Mouse (Mus musculus) adipocyte (in vitro differentiated cells): ENCODE data around the gene Ano4.

ENCODE experiments used
- DNase-seq: peaks from one replicate; pipeline ENCODE4 v3.0.0-alpha.2; 2016; ENCODE audit warnings: low spot score

Ano4 gene

DNA sequence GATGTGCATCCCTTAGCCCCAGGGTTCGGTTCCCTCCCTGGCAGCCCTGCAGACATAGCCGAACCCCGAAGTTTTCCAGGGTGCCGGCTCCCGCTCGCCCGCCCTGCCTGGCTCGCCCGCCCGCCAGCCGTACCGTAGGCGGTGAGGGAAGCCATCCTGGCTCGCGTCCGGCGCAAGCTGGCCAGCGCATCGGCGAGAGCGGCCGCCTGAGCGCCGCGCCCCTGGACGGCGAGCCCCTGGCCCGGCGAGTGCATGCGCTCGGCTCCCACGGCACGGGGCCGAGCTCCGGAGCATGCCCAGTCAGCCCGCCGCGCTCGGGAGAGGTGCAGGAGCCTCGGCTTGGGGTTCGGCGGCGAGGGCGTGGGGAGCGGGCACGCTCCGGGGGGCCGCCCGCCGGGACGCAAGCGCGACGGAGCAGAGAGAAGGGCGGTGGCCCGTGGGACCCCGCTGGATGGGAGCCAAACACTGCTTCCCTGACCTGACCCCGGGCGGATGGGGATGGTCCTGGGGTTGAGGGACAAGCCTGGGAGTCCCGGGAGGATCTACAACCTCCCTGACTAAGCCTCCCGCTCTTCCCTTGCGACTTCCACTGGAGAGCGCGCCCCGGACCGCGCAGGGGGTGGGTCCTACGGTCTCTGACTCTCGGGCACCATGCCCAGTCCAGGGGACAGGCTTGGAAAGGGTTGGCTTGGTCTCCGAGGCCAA lies at the start of gene Ano4:
Gene Ano4, minus strand, starts transcription at position 272 of the 705 bp plus-strand sequence.
- DNase-seq: no peak

DNA sequence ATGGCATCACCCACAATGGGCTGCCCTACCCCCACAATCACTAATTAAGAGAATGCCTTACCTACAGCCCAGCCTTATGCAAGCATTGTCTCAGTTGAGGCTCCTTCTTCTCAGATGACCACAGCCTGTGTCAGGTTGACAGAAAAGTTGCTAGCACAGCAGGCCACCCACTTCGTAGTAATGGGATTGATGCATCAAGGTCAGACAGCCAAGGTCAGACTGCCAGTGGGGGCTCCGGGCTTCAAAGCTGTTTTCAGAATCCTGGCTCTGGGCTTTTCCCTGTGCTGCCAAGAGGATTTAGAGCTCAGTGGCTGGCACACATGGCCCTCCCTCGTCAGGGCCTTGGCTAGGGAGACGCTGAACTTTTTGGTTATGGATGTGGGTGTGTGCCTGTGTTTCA lies 48.1 kb upstream of the Ano4 start:
- DNase-seq: no peak

DNA sequence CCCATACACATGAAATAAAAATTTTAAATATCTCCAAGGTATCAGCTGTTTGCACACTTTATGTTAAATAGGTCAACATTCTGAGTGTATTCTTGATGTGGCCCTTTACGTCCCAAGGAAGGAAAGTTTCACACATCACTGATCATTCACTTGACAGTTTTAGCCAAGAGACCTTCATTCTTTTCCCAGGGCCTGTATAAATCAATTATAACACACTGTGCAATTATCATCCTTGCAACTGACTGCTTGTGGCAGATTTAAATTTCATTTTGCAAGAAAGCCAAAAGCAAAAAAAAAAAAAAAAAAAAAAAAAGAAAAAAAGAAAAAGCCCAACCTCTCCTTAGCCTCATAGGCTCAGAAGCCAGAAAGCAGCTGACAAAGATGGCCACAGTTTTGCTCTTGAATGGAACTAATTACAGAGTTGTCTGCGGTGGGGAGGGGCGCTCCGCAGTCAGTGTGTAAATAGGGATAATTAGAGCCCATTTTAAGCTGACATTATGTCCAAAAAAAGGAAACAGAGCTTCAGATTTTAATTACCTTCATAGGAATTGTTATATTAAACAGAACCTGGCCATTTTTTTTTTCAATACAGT lies 47.1 kb upstream of the Ano4 start:
- no peak for DNase-seq

DNA sequence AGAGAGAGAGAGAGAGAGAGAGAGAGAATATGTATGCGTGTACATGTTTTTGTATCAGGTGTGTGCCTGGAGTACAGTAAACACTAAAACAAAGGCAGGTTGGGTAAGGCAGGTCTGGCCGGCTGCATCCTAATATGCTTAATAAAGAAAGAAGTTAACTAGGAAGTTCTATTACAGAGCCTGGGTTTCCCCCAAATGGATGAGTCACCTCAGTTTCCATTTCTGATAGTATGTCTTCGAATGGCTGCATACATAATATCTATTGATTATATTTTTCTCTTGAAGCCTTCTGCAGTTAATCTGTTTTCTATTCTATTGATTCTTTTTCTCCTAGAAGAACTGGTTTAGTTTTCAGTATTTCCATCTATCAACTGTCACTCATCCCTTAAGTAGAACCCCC lies 41.9 kb upstream of the Ano4 start:
- no peak for DNase-seq

DNA sequence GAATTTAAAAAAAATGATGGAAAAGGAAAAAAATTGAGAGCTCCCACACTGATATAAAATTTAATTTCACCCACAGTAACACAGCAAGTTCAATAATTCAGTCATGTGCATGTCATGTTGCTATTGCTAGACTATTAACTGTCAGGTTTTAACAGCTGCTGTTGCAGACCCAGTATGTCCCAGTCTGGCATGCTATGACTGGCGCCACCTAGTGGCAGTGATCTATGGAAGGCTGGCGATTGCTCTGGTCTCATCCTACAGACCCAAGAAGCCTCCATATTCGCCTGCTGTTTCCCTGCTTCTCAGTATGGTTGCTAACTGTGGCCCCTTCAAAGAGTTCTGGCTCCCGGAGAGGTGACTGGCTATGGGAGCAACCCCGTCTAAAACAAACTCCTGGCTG lies 38.9 kb upstream of the Ano4 start:
- peak; percentile 62 for DNase-seq

DNA sequence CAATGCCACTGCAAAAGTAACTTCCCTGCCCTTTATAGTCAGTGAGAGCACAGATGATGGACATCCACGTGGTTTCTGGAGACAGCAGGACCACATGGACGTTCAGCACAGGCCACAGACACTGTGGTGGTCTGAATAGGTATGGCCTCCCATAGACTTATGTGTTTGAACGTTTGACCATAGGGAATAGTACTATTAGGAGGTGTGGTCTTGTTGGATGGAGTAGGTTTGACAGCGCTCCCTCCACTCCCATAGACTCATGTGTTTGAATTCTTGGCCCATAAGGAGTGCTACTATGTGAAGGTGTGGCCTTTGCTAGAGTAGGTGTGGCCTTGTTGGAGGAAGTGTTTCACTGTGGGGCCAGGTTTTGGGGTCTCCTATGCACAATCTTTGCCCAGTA lies 33.2 kb upstream of the Ano4 start:
- no peak for DNase-seq

DNA sequence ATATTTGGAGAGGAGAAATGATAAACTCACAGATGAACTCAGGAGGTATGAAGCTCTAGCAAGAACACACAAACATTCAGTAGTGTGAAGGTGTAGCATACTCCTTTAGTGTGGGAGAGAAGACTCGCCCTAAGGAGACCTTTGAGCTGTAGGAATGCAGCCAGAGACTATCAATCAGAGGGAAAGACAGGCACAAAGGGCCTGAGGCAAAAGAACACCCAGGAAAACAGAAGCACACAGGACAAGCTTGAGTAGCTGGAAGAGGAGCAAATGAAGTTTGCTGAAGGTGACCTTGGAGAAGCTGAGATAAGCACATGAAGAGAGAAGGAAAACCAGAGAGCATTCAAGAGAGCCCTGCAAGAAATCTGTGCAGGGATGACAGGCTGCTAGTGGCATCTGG lies 25.5 kb upstream of the Ano4 start:
- DNase-seq: no peak

DNA sequence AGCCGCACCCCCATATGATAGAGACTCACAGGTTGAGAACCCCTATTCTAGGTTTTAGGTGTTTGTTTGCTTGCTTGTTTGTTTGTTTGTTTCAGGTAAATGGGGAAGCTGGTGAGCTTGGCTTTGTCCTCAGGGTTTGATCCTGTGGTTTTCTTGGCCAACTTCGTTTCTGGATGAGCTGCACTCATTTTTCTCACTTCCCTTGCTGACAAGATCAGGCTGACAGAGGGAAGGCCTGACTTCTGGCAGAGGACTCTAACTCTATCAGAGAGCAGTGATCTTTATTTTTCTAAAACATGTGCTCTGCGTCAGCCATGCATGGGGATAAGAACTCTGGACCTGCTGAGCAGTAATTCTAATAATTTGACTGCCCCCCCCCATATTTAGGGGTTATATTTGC lies 14.4 kb upstream of the Ano4 start:
- DNase-seq: no peak

DNA sequence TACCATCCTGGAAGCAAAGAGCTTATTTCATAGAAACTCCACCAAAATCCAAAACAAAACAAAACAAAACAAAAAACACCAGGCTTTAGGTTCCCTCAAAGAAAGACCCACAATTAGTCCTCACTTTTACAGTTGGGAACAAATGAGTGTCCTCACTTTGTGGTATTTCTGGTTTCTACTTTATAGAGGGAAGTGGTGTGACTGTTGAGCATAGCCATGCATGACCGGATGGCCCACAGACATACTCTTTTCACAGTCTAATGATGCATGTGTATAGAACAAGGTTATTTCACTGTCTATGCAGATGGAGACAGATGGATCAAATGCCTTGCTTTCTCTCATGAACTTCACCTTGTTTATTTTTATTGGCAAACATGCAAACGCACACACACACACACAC lies 10.1 kb upstream of the Ano4 start:
- DNase-seq: no peak

DNA sequence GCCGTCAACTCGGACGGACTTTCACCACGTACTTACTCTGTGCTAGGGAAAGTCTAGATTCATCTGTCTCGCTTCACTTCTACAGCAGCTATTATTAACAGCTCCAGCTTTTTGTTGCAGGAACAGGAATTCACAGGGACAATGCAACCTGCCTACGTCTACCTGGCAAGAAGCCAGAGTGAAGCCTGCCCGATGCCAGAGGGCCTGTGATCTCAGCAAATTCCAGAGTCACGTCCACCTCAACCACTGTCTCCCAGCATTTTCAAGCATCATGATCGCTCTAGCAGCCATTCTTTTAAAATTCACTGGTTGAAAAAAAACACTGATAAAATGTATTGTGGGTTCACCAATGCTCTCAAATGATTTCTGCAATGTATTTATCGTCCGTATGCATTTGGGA lies 6.9 kb upstream of the Ano4 start:
- DNase-seq: no peak

DNA sequence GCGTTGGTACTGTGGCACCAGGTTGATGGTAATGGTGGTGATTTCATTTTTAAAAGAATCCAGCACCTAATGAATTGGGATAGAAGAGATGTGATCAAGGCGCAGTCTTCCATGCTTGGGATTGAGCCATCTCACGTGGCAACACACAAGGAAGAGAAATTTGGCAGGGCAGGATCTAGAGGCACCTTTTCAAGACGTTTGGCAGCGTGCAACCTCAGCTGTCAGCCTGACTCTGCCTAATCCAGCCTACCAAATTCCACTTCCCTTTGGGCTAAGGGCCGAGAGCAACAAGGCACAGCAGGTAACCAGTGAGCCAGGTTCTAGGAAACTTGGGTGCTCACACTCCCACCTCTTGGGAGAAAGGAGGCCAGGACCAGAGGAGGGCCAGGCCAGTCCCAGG lies 1.0 kb upstream of the Ano4 start:
- DNase-seq: no peak

DNA sequence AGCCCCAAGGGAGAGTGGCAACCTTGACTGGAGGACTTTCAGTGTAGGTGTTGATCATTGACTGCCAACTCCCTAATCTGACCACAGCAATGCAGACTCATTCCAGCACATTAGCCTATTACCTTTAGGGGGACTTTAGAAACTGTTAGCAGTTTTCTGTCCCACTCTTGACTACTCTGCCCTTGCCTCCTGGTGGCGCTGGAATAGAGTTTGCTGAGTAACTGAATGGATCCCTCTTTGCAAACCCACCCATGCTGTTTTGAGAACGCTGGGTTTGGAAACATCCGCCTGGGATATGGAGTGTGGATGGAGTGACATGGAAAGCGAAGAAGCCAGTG lies 603 bp upstream of the Ano4 start:
- DNase-seq: no peak

DNA sequence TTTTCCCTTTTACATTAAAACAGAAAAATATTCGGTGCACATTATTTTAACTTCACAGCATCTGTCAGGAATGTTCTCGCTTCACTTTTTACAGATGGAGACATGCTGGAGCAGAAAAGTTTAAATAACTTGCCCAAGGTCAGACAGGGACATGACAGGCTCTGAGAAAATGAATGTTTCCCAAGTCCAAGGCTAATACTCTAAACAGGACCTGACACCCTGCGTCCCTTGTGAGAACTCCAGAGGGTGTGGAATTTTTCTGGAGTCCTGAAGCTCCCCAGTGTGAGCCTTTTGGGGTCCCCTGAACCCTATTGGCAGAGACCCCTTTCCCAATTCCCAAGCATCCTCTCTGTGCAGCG lies 451 bp downstream of the Ano4 start:
- DNase-seq: no peak

DNA sequence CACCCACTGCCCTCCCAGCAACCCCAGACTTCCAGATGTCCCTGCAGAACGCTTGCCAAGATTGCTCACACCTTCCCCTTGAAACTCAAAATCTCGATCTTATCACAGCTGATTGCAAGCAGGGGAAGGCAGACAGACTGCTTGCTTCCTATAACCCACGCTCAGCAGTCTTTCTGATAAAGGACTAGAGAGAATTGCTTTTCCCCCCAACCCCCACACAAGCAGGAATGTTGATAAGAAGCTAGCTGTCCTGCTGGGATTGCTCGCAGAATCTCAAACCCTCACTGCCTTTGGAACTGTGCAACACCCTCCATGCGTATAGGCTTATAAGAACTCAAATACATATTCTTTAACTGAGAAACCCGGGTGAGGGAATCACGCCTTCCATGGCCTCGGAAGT lies 846 bp downstream of the Ano4 start:
- DNase-seq: no peak

DNA sequence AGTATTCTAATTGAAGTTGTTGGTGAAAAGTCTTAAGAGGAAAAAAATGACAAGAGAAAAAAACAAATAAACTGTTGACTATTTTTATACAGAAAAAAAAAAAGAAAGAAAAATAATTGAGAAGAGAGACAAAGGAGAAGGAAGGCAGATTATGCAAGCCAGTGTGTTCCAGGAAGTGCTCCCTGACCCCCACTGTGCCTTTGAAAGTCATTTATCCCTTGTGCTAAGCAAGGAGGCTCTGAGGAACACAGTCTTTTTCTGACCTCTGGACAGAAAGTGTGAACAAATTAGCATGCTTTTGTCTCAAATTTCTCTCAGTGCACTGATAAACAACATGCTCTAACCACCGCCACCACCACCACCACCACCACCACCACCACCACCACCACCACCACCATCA lies 14.3 kb downstream of the Ano4 start:
- no peak for DNase-seq

DNA sequence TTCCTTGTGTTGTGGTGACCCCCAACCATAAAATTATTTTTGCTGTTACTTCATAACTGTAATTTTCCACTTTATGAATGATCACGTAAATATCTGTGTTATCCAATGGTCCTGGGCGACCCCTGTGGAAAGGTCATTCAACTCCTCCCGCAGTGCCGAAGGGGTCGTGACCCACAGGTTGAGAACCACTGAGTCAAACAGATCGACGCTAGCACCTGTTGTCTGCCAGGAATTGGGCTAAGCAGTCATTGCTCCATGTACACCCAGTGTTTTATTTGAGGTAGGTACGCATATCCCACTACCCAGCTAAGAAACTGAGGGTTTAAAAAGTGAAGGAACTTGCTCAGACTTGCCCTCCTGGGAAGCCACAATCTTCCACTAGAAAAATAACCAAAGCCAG lies 14.8 kb downstream of the Ano4 start:
- DNase-seq: no peak

DNA sequence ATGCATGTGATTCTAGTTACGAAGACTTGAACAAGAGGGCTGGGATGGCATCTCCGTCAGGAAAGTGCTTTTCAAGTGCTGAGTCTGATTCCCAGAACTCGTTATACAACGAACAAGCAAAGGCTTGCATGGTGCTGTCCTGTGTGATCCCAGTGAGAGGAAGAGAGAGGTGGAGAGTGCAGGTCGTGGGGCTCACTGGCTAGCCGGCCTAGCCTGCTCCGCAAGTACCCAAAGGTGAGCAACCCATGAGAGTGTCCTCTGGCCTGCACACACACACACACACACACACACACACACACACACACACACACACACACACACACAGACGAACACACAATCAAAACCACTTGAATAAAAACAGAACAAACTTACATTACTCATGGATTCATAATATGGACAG lies 15.7 kb downstream of the Ano4 start:
- no peak for DNase-seq

DNA sequence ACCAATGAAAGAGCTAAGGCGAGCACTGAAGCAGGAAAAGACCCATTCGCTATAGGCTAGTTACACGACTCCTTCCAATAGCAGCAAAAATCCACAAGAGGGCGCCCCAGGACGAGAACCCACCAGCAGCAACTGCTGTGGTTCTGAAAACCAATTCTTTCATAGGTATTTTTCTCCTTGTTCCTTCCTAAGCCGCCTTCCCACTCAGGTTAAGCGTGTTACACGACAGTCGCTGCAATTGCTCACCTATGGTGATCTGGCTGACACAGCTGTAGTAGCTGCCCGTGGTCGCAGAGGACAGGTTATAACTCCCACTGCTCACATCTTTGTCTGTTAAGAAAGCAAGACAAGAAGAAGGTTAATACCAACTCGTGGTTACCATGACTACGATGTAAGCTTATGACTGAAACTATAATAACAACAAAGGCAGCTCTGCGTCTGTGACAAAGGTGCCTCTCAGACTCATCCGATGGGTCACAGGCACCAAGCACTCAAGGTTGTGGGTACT lies 17.5 kb downstream of the Ano4 start:
- peak; percentile 70 for DNase-seq

DNA sequence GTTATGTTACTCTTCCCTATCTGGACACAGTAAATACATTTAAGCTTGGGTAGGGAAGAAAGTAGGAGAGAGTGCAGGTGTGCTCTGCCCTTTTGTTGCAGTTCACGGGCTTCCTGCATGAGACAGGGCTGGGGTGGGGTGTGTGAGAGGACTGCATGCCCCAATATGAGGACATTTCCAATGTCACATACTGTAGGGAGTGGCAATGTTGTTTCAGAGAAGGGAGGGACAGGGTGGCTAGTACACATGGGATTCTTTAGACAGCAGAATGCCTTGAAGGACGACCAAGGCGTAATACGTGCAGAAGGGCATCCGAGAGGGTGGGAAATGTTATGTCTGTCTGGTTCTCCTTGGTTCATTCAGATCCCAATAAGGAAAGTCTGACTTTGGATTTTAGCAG lies 18.2 kb downstream of the Ano4 start:
- DNase-seq: no peak

DNA sequence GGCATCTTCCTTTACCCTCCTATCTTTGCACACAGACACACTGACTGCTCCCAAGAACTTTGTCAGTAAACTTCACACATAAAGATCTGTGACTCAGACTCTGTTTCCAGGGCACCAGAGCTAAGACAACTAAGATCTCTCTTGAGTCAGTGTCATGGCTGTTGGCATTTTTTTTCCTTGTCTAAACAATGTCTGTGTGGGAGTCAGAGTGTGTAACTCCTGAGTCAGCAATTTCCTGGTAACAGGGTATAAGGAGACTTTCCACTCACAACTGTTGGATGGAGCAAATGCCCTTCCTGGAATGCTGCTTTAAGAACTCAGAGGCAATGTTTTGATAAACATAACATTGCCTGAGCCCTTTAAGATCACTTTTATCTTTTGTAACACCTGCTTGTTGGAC lies 37.0 kb downstream of the Ano4 start:
- DNase-seq: no peak

DNA sequence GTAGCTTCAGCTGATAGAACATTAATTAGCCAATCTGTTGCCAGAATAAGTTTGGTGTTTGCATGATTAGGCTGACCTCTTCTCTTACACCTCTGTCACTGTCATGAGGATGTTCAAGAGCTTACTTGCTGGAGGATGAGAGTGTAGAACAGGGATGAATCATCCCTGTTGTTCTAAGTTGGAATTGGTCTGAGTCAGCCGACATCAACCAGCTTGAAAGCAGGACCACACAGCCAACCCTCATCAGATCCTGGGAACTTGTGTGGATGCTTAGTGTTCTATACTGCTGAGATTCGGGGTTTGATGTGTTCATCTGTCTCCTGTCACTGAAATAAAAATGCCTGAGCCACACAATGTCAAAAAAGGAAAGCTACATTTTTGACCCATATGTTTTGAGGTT lies 44.2 kb downstream of the Ano4 start:
- no peak for DNase-seq

DNA sequence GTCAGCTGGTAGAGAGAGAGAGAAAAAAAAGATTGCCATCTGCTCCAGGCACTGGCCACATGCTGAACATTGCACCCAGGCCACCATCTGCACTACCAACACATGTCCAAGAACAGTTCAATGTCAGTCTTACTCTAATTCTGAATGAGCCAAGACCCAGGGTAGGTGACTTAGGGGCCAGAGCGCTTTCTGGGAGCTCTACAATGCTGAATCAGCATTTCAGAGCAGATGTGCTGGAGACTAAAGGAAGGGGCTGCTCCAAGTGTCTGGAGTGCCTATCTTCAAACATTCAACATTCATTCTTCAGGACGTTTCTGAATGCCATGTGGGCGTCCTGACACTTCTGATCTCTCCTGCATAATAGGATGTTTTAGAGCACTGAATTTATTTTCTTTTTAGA lies 51.8 kb downstream of the Ano4 start:
- no peak for DNase-seq

DNA sequence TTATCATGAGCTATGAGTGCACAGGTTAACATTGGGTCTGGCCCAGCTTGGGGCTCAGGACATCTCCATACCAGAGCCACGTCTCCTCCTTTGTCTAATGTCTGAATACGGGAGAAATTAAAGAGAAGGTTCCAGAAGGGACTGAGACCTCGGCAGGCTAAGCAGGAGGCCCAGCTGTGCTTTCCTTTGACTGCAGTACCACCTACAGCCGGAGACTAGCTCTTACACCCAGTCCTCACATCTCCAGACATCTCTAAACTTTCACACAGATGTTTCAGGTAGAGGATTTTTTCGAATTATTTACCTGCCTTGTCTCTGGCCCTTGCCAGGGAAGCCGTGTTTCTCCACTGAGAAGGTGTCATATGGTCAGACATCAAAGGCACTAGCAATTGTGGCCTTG lies 53.9 kb downstream of the Ano4 start:
- no peak for DNase-seq

DNA sequence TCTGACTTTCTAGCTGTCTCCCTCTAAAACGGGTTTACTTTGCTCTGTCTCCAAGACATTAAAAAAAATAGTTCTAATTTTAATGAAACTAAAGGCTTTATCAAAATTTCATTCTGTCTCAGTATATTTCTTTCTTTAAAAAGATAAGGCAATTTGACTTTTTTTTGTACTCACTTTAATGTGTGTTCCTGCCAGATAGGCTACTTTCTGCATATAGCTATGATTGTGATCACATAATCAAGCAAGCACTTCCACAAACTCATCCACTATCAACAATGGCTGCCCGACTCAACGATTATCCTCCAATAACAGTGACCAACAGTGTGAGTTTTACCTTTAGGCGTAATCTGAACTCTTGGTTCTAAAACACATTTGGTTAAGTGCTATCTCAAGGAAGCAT lies 55.3 kb downstream of the Ano4 start:
- no peak for DNase-seq
